Mouse (Mus musculus): ENCODE measurements around the gene Fam104a. TPM values are rescaled to one million over a fixed set of nuclear protein-coding genes. Genes with fewer than 3 reads are reported as not detected.
A peak's percentile ranks its signal among the peaks of the same experiment; 100 is the strongest.

Gene Fam104a
- polyA plus RNA-seq, 1 experiment from 2014 or later, result 39.8 TPM

GRCm38 (mm10) chr11:113651206-113651906 lies 32.6 kb downstream of the Fam104a start:
- Histone ChIP-seq H3K27me3 (ENCODE audit: control insufficient read depth, insufficient read depth, low read depth, low read length) (no peaks in the 10 kb centered on the region), H3K9ac (ENCODE audit: low read length) (no peak overlapping the region), H3K9me3 (ENCODE audit: control insufficient read depth, low read length) (no peaks in the 10 kb centered on the region), H3K4me2 (ENCODE audit: low read depth, low read length) (no peak overlapping the region), H3K4me1 (replicated peaks; ENCODE audit: control insufficient read depth, insufficient read depth, low read length) (peaks cover 16% of the 10 kb centered on the region), H3K36me3 (ENCODE audit: control insufficient read depth, insufficient read depth, low read length) (peaks cover 37% of the 10 kb centered on the region), H3K4me3 (ENCODE audit: low read length) (no peak overlapping the region), H3K27ac (ENCODE audit: low read length) (no peak overlapping the region)
- ATAC-seq (ENCODE audit: low read depth), result no peak
- WGBS, result 54% methylated on average over 22 of the region's 22 CpGs

- ATAC-seq (ENCODE audit: low read depth), result peak; percentile 86
- Histone ChIP-seq H3K9ac (ENCODE audit: low read length) (peak within 1 kb of the TSS; percentile 96), H3K4me3 (ENCODE audit: low read length) (peak within 1 kb of the TSS; percentile 88), H3K4me2 (ENCODE audit: low read depth, low read length) (peak within 1 kb of the TSS; percentile 67), H3K36me3 (ENCODE audit: control insufficient read depth, insufficient read depth, low read length) (peaks cover 22% of the 10 kb centered on the region), H3K9me3 (ENCODE audit: control insufficient read depth, low read length) (peaks cover 4% of the 10 kb centered on the region; the same call in 1 of the 2 replicates), H3K4me1 (replicated peaks; ENCODE audit: control insufficient read depth, insufficient read depth, low read length) (peaks cover 16% of the 10 kb centered on the region), H3K27ac (ENCODE audit: low read length) (peak within 1 kb of the TSS; percentile 86), H3K27me3 (ENCODE audit: control insufficient read depth, insufficient read depth, low read depth, low read length) (no peaks in the 10 kb centered on the region)
- WGBS, result under 1% methylated on average over 64 of the region's 91 CpGs
Observed at GRCm38 (mm10) chr11:113649353-113650210, 34.4 kb downstream of the Fam104a start, which contains the start of gene Slc39a11. Gene Slc39a11, minus strand, starts transcription at chr11:113650079.

- Histone ChIP-seq H3K4me3 (ENCODE audit: low read length) (peak within 1 kb of the TSS; percentile 88), H3K9ac (ENCODE audit: low read length) (peak within 1 kb of the TSS; percentile 96), H3K36me3 (ENCODE audit: control insufficient read depth, insufficient read depth, low read length) (peaks cover 15% of the 10 kb centered on the region), H3K27ac (ENCODE audit: low read length) (peak within 1 kb of the TSS; percentile 86), H3K4me2 (ENCODE audit: low read depth, low read length) (peak within 1 kb of the TSS; percentile 67), H3K27me3 (ENCODE audit: control insufficient read depth, insufficient read depth, low read depth, low read length) (no peaks in the 10 kb centered on the region), H3K4me1 (replicated peaks; ENCODE audit: control insufficient read depth, insufficient read depth, low read length) (peaks cover 16% of the 10 kb centered on the region), H3K9me3 (ENCODE audit: control insufficient read depth, low read length) (peaks cover 5% of the 10 kb centered on the region; the same call in 1 of the 2 replicates)
- 41% methylated on average over 26 of the region's 26 CpGs for WGBS
- ATAC-seq (ENCODE audit: low read depth), result no peak
Observed at GRCm38 (mm10) chr11:113648690-113649352, 35.1 kb downstream of the Fam104a start, which contains the start of gene Cog1. Gene Cog1, plus strand, starts transcription at chr11:113649169.

GRCm38 (mm10) chr11:113648152-113648551 lies 35.8 kb downstream of the Fam104a start:
- Histone ChIP-seq H3K27ac (ENCODE audit: low read length) (no peak overlapping the region), H3K4me2 (ENCODE audit: low read depth, low read length) (0 out of 2 replicates have a peak overlapping the region, but pooled peaks have one; percentile 18), H3K9ac (ENCODE audit: low read length) (peak overlapping the region; percentile 53; the same call in 1 of the 2 replicates), H3K4me3 (ENCODE audit: low read length) (no peak overlapping the region), H3K9me3 (ENCODE audit: control insufficient read depth, low read length) (peaks cover 5% of the 10 kb centered on the region; the same call in 1 of the 2 replicates), H3K4me1 (replicated peaks; ENCODE audit: control insufficient read depth, insufficient read depth, low read length) (peaks cover 16% of the 10 kb centered on the region), H3K27me3 (ENCODE audit: control insufficient read depth, insufficient read depth, low read depth, low read length) (no peaks in the 10 kb centered on the region), H3K36me3 (ENCODE audit: control insufficient read depth, insufficient read depth, low read length) (peaks cover 8% of the 10 kb centered on the region)
- no peak; the same call in 1 of the 2 replicates for ATAC-seq (ENCODE audit: low read depth)
- 3% methylated on average over 15 of the region's 15 CpGs for WGBS

- H3K9me3 ChIP-seq (ENCODE audit: control insufficient read depth, low read length), result peaks cover 5% of the 10 kb centered on the region; the same call in 1 of the 2 replicates
- peaks cover 8% of the 10 kb centered on the region for H3K4me1 ChIP-seq (replicated peaks; ENCODE audit: control insufficient read depth, insufficient read depth, low read length)
Observed at GRCm38 (mm10) chr11:113645181-113645580, 38.8 kb downstream of the Fam104a start.

GRCm38 (mm10) chr11:113638680-113639079 lies 45.3 kb downstream of the Fam104a start:
- no peaks in the 10 kb centered on the region for H3K9me3 ChIP-seq (ENCODE audit: control insufficient read depth, low read length)
- H3K36me3 ChIP-seq (ENCODE audit: control insufficient read depth, insufficient read depth, low read length), result no peaks in the 10 kb centered on the region
- H3K4me3 ChIP-seq (ENCODE audit: low read length), result no peak overlapping the region
- H3K4me1 ChIP-seq (replicated peaks; ENCODE audit: control insufficient read depth, insufficient read depth, low read length), result no peaks in the 10 kb centered on the region
- H3K27me3 ChIP-seq (ENCODE audit: control insufficient read depth, insufficient read depth, low read depth, low read length), result no peaks in the 10 kb centered on the region
- 87% methylated on average over 12 of the region's 12 CpGs for WGBS
- no peak for ATAC-seq (ENCODE audit: low read depth)
- no peak overlapping the region for H3K9ac ChIP-seq (ENCODE audit: low read length)
- H3K27ac ChIP-seq (ENCODE audit: low read length), result no peak overlapping the region
- H3K4me2 ChIP-seq (ENCODE audit: low read depth, low read length), result no peak overlapping the region

More at GRCm38 (mm10) chr11:113645181-113645580, 38.8 kb downstream of the Fam104a start:
- H3K4me3 ChIP-seq (ENCODE audit: low read length), result no peak overlapping the region
- no peak overlapping the region for H3K9ac ChIP-seq (ENCODE audit: low read length)
- 85% methylated on average over 3 of the region's 3 CpGs for WGBS
- H3K4me2 ChIP-seq (ENCODE audit: low read depth, low read length), result no peak overlapping the region
- no peak for ATAC-seq (ENCODE audit: low read depth)
- H3K36me3 ChIP-seq (ENCODE audit: control insufficient read depth, insufficient read depth, low read length), result no peaks in the 10 kb centered on the region
- no peaks in the 10 kb centered on the region for H3K27me3 ChIP-seq (ENCODE audit: control insufficient read depth, insufficient read depth, low read depth, low read length)
- H3K27ac ChIP-seq (ENCODE audit: low read length), result no peak overlapping the region

- Histone ChIP-seq H3K36me3 (ENCODE audit: control insufficient read depth, insufficient read depth, low read length) (no peaks in the 10 kb centered on the region), H3K27ac (ENCODE audit: low read length) (no peak overlapping the region), H3K4me1 (replicated peaks; ENCODE audit: control insufficient read depth, insufficient read depth, low read length) (0 out of 2 replicates have a peak, but pooled peaks cover 3% of the 10 kb centered on the region), H3K4me2 (ENCODE audit: low read depth, low read length) (no peak overlapping the region), H3K9me3 (ENCODE audit: control insufficient read depth, low read length) (no peaks in the 10 kb centered on the region), H3K27me3 (ENCODE audit: control insufficient read depth, insufficient read depth, low read depth, low read length) (no peaks in the 10 kb centered on the region), H3K4me3 (ENCODE audit: low read length) (no peak overlapping the region), H3K9ac (ENCODE audit: low read length) (no peak overlapping the region)
- no peak for ATAC-seq (ENCODE audit: low read depth)
- 72% methylated on average over 10 of the region's 10 CpGs for WGBS
Observed at GRCm38 (mm10) chr11:113634699-113635121, 49.2 kb downstream of the Fam104a start.

- H3K4me1 ChIP-seq (replicated peaks; ENCODE audit: control insufficient read depth, insufficient read depth, low read length), result 0 out of 2 replicates have a peak, but pooled peaks cover 3% of the 10 kb centered on the region
- no peak overlapping the region for H3K9ac ChIP-seq (ENCODE audit: low read length)
- H3K27me3 ChIP-seq (ENCODE audit: control insufficient read depth, insufficient read depth, low read depth, low read length), result no peaks in the 10 kb centered on the region
- H3K9me3 ChIP-seq (ENCODE audit: control insufficient read depth, low read length), result no peaks in the 10 kb centered on the region
- no peak overlapping the region for H3K4me3 ChIP-seq (ENCODE audit: low read length)
- H3K36me3 ChIP-seq (ENCODE audit: control insufficient read depth, insufficient read depth, low read length), result no peaks in the 10 kb centered on the region
- H3K4me2 ChIP-seq (ENCODE audit: low read depth, low read length), result no peak overlapping the region
- no peak overlapping the region for H3K27ac ChIP-seq (ENCODE audit: low read length)
- ATAC-seq (ENCODE audit: low read depth), result no peak
- WGBS, result 85% methylated on average over 5 of the region's 5 CpGs
Observed at GRCm38 (mm10) chr11:113633398-113633797, 50.6 kb downstream of the Fam104a start.

All from lung, embryonic 16.5 days (tissue).